Mouse (Mus musculus) NIH3T3 (cell line): ENCODE data around the gene Iqsec1.
A peak's percentile ranks its signal among the peaks of the same experiment; 100 is the strongest.

Source experiments
- DNase-seq: peaks from one replicate; pipeline ENCODE4 v3.0.0-alpha.2; 2012; ENCODE audit warnings: low read depth

Gene Iqsec1

DNA sequence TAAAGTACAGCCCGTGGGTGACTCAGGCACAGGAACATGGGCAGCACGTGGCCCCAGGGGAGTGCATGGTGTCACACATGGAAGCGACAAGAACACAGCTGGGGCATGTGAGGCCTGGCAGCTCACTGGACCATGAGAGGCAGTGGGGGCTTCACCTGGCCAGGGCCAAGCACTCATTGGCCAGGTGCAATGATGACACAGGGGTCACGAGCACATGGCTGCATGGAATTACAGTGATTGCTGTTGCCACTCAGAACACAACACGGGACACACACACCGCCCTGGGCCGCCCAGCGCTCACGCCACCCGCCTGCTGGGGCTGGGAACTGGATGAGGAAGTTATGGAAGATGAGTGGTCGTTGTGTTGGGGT lies 327.5 kb downstream of the Iqsec1 start:
- no peak for DNase-seq

DNA sequence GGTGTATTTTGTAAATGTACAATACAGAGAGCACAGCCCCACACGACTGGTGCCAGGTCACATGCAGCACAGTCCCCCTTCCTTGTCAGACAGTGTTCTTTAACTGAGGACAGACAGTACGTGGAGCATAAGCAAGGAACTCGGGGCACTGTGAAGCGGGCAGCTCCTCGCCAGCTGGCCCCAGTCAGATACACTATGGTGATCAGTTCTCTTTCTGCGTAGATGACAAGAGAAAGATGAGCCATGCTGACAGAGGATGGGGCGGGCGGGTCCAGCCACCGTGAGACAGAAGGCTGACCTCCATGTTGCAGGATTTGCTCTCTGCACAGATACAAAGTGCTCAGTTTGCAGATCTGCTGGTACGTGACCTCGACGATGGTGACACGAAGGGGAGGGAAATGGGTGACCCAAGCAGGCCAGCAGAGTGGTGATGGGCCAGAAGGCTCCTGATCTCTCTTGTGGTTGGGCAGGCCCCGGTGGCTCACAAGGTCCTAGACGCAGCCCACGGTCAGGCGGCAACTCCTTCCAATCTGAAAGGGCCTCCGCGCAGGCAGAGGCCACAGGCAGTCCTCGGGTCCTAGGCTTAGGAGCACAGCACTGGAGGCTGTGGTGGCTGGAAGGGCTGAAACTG lies 328.0 kb downstream of the Iqsec1 start:
- no peak for DNase-seq

DNA sequence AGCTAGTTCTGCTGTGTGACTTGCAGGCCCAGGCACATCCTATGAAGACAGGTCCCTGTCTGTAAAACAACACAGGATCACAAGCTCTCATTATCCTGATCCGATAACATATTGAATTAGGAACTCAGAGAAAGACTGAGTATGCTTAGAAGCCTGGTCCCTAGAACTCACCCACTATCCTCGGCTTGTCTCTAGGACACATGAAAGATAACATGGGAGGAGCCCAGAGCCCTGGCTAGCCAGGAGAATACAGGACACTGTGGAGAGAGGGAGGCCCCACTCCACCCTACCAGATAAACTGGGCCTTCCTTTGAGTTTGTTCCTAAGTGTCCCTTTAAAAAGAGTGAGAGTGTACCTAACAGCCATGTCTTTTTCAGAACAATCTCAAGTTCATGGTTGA lies 328.6 kb downstream of the Iqsec1 start:
- no peak for DNase-seq

DNA sequence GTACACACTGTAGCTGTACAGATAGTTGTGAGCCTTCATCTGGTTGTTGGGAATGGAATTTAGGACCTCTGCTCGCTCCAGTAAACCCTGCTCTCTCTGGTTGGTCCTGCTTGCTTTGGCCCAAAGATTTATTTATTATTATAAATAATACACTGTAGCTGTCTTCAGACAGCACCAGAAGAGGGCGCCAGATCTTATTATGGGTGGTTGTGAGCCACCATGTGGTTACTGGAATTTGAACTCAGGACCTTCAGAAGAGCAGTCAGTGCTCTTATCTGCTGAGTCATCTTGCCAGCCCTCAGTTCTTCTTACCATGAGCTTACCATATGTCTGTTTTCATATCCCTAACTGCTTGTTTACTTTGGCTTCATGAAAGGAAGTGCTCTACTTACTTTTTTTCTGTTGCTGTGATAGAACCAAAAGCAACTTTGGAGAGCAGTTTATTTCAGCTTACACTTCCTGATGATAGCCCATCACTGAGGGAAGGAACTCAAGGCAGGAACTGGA lies 332.1 kb downstream of the Iqsec1 start:
- DNase-seq, result peak; percentile 76

DNA sequence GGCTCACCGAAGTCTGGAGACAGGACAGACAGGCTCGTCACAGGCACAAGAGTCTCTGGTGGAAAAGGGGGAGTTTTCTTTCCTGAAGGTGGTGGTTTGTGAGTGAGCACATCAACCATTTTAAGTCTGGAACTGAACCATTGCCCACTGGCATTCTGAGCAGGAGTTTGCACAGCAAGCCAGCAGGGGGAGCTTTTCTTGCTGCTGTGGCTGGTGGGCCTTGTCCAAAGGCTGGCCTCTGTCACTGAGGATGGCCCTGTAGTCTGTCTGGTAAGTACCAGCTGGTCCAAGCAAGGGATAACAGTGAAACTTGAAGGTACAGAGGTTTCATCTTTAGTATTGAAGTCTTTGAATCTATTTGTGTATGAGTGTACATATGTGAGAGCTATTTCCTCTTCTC lies 334.7 kb downstream of the Iqsec1 start:
- peak; percentile 70 for DNase-seq

DNA sequence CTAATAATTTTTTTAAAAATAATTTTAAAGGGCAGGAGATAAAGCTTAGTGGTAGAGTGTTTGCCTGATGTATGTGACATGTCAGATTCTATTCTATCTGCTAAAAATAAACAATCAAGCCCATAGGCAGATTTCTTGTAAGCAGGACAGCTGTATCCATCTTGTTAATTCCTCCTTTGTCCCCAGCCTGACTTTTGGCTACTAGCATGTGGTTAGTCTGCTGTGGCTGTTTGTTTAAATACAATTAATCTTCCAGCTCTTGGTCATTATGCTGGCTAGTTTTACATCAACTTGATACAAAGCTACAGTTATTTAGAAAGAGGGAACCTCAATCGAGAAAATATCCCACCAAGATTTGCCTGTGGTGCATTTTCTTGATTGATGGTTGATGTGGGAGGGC lies 337.9 kb downstream of the Iqsec1 start:
- no peak for DNase-seq

DNA sequence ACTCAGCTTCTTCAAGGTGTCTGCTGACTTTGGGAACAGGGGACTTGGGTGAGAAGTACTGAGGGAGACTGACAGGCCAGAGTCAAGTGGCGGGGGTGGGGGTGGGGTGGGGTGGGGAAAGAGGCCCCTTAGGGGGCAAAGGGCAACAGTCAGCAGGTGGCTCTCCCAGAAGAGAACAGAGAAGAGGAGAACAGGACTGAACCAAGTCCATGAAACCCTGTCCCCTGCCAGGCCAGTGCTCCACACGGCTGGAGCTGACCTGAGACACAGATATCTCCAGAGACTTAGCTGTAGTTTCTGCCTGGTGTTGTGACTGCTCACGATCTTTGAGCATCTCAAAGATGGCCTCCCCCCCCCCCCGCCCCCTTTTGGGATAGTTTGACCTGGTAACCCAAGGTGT lies 339.2 kb downstream of the Iqsec1 start:
- DNase-seq, result no peak

DNA sequence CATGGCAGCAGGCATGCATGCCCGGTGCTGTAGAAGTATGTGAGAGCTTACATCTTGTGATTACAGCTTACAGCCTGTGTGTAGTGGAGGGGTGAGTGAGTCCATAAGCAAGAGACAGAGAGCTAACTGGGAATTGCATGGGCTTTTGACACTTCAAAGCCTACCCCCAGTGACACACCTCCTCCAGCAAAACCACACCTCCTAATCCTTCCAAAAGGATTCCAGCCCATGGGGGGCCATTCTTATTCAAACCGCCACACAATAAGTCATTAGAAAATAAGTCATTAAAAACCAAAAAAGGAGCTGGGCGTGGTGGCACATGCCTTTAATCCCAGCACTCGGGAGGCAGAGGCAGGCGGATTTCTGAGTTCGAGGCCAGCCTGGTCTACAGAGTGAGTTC lies 340.1 kb downstream of the Iqsec1 start:
- no peak for DNase-seq

DNA sequence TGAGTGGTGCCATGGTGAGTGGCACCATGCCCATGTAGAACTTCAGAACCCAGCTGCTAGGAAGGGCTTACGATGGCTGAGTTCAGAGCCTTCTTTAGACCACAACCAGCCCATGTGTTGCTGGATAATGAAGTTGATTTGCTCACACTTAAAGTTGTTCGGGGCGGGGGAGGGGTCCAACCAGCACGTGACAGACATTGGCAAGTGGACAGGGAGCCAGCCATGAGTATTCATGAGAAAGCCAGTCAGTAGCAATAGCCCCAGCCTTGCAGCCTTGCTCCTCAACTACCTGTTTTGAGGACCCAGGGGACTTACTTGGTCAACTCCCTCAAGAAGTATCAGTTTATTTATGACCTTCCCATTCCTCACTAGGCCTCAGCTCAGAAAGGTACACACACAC lies 343.5 kb downstream of the Iqsec1 start:
- peak; percentile 20 for DNase-seq

DNA sequence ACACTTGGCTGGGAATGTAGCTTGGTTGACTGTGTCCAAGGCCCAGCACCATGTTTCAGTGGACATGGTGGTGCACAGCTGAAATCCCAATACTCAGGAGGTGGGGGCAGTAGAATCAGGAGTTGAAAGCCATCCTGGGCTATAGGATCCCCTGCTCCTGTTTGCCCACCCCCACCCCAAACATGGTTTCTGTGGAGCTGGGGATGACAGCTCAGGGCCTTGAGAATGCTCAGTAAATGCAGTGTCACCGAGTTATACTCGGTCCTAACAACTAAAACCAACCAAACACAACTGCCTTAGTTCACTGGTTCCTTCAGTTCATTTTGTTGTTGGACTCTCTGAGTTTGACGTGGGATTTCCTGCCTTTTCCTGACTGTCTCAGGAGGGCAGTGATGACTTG lies 345.4 kb downstream of the Iqsec1 start:
- DNase-seq, result no peak

DNA sequence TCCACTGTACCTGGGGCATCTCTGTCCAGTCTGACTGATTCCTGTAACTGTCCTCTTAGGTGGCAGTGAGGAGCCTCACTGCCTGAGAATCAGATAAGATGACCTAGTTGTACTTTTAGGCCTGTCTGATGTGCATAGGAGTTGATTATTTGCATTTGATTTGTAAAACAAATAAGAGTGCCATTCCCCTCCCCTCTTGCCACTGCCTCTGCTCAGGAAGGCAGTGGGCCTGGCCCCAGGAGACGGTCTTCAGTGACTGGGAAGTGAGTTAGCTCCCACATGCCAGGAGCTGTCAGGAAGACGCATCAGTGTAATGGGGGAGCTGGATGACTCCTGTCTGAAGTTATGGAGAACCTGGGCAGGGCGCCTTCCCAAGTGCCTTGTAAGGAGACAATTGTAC lies 352.9 kb downstream of the Iqsec1 start:
- no peak for DNase-seq

DNA sequence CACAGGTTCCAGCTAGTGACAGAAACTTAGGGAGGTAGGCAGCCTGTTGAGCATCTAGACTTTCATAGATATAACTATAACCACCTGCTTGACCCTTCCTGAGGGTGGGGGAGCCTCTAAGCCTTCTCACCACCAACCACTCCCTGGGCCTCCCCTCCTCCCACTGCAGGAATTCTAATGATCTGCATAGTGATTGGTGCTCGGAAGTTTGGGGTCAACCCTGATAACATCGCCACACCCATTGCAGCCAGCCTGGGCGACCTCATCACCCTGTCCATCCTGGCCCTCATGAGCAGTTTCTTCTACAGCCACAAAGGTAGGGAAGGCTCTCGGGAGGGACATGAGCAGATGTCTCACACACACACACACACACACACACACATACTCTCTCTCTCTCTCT lies 353.4 kb downstream of the Iqsec1 start:
- DNase-seq, result no peak

DNA sequence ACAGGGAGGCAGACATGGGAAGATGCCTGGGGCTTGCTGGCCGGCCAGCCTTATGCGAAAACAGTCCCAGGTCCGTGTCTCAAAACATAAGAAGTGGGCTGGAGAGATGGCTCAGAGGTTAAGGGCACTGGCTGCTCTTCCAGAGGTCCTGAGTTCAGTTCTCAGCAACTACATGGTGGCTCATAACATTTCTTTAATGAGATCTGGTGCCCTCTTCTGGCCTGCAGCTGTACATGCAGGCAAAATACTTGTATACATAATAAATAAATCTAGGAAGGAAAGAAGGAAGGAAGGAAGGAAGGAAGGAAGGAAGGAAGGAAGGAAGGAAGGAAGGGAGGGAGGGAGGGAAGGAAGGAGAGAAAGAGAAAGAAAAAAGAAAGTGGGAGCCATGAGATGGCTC lies 356.0 kb downstream of the Iqsec1 start:
- peak; percentile 40 for DNase-seq

DNA sequence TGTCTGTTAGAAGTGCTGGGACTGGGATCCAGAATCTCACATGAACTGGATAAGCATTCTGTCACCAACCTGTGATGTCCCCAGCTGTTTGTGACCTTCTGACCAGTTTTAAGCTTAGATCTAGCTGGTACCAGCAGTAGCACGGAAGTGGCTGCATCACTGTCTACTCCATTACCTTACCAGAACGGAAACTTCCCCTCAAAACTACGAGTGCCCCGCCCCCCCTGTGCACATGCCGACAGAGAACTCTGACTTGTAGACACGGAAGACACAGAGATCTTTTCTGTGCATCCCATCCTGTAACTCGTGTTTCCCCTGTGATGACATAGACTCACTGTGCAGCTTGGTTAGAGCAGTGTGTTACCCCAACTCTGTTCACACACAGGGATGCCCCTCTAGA lies 358.1 kb downstream of the Iqsec1 start:
- no peak for DNase-seq

DNA sequence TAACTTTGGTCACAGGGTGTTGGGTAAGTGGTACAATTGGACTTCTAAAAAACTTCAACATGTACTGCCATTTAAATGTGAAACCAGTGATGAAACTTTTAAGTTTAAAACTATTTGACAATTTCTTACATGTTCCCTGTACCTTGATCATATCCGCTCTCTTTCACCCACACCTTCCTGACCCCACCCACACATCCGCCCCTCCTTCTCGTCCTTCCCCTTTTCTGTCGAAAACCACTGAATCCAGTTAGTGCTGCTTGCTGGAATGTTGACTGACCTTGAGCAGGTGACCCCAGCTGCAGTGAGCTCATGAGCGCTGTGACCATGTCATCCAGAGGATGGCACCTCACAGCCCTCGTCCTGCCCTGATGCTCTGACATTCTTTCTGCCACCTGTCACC lies 359.0 kb downstream of the Iqsec1 start:
- DNase-seq, result no peak

DNA sequence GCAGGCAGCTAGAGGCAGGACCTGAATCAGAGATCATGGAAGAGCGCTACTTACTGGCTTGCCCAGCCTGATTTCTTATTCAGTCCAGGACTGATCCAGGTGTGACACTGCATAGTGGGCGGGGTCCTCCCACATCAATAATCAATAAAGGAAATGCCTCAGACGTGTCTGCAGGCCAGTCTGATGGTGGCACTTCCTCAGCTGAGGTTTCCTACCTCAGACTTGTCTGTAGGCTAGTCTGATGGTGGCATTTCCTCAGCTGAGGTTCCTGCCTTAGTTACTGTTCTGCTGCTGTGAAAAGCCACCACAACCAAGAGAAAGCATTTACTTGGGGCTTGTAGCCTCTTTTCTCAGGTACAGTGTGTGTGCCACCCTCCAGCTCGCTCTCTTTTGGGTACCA lies 360.9 kb downstream of the Iqsec1 start:
- no peak for DNase-seq

DNA sequence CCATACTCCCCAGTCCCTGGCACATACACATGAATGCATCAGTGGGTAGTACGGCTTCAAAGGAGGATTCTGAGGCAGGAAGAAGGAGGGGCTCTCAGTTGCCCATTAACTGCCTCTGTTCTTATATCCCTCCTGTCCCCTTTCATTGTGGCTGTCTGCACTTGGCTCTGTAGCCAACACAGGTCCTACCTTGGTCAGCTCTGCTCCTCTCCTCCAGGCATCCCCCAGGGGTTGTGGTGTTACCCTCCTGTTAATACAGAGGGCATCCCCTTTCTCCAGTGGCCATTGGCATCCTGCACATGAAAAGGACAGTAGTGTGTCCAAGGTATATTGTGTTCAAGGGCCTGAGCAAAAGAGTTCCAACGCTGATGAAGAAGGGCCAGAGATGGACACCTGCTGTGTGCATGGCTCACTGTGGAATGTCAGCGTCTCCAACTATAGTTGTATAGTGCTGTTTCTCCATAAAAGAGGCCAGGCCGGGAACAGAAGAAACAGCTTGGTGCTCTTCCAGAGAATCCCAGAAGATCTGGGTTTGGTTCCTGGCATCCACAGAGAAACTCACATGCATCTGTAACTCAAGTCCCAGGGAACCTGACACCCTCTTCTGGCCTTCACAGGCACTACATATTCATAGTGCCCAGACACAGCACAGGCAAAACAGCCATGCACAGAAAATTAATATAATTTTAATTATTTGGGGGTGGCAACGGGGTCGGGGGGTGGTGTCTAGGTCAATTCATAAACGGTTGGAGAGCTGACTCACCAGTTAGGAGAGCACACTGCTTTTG lies 363.1 kb downstream of the Iqsec1 start:
- DNase-seq, result peak; percentile 46

DNA sequence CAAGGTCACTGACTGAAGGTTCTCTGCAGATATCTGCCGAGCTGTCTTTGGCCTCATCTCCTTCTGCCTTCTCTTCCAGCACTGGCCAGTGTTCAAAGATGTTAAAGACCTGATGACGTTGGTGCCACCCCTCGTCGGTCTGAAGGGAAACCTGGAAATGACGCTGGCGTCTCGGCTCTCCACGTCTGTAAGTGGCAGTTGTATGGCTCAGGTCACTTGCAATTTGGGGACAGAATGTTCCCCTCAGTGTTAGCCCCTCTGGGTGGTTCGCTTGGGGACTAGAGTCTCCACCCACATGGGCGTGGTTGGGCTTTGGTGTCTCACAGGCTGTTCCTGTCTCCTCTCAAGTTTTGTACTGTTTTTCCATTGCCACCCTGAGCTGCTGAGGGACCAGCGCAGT lies 363.8 kb downstream of the Iqsec1 start:
- DNase-seq, result no peak

DNA sequence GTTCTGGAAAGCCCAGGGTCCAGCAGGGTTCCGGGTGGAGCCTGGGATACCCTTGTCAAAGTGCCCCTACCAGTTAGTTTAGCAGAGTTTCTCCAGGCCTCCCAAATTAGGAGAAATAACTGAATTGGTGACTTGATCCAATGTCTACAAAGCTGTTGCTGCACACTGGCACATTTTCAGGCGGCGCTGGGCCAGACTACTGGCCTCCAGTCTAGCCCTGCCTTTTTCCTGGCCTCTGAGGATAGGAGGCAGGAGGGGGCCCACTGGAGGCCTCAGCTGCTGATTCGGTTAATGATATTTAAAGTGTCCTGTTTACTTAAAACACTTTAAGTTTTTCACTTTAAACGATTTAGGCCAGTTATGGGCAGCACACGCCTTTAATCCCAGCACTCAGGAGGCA lies 364.3 kb downstream of the Iqsec1 start:
- peak; percentile 25 for DNase-seq

DNA sequence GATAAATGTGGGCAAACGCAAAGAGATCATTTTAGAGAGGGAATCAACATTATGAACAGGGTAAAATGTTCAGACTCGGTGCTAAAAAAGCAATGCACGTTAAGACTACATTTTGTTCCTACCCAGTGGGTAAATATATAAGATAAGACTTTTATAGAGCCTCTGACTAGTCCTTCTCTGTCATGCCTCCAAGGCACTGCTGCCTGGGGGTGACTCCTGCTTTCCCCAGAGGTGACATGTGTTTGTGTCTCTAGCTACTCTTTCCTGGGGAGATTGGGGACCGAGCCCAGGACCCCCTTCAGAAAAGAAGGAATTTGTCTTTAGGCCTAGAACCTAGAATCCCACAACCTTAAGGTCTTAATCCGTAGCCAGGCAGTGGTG lies 365.0 kb downstream of the Iqsec1 start:
- DNase-seq, result no peak

DNA sequence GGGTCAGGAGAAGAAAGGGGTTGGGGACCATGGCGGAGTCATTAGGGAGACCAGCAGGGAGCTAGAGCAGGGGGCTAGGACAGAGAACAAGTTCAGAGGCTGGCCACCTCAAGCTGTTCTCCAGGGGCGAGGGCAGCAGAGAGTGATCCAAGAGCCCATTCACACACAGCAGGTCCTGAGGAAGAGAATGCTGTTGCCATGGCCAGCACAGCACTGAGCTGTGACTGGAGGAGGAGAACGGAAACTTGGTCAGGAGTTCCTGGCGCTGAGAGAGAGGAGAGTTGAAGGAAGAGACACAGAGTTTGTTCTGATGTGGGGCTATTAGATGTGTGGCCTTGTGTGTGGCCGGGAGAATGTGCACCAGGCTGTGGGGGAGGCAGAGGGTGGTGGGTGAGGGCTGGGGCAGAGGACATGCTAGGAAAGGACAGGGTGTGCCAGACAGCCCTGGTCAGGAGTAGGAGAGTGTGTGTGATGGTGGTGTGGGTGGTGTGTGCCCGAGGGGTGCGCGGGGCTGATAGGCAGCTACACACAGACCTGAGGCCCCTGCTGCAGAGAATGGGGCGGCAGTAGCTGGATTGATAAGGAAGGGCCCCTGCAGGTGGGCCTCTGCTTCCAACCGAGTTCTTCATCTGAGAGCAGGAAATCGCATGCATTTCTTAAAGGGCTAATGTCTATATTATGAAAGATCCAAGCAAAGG lies 365.6 kb downstream of the Iqsec1 start:
- no peak for DNase-seq

DNA sequence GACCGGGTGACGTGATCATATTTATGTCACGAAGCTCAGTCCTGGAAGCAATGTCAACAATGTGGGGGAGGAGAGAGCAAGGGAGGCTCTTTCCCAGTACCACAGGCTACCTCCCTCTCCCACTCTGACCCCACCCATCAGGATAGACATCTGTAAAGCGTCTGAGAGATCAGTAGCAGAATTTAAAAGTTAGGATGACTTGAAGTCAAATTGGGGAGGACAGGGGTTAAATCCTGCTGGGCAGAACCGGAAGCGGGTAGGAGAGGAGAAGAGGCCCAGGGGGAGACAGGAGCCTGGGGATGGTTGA lies 366.9 kb downstream of the Iqsec1 start:
- DNase-seq, result no peak

DNA sequence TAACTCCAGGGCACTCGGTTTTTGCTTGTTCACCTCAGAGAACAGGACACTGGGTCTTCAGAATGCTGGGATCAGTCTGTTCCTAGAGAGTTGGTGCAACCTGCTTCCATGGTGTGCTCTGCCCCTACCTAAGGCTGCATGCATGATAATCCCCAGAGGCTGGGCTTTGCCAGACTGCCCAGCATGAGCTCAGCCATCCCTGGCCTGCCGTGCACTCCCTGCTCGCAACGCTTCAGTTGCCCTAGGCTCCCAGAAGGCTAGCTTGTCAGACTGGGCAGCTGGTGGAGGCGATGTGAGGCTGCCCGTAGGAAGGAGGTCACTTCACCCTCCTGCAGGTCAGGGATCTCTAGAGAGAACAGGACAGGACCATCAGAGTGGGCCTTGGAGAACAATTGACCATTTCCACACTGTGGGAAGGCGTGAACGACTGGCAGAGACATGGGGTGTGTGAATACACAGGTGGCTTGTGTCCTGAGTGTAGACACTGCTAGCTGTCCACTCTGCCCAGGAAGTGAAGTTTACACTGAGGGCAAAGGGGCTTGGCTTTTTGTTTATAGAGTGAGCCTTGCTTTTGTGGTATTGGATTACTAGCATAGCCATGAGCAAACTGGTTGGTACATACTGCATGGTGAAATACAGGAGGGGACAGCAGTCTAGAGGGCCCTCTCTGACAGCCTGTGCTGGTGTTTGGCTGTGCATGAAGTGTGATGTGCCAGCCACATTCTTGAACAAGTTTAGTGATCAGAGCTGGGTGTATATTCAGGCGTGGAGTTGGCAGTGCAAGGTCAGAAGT lies 367.5 kb downstream of the Iqsec1 start:
- no peak for DNase-seq
